Mouse (Mus musculus) thymus, postnatal 36 days (tissue): ENCODE measurements around the gene Pde4dip.

Experiments
- DNase-seq, 2 experiments: peaks; one replicate each; pipeline ENCODE4 v3.0.0; 2022; ENCODE audit warnings: mixed read lengths in 2 of 2

Gene Pde4dip

DNA sequence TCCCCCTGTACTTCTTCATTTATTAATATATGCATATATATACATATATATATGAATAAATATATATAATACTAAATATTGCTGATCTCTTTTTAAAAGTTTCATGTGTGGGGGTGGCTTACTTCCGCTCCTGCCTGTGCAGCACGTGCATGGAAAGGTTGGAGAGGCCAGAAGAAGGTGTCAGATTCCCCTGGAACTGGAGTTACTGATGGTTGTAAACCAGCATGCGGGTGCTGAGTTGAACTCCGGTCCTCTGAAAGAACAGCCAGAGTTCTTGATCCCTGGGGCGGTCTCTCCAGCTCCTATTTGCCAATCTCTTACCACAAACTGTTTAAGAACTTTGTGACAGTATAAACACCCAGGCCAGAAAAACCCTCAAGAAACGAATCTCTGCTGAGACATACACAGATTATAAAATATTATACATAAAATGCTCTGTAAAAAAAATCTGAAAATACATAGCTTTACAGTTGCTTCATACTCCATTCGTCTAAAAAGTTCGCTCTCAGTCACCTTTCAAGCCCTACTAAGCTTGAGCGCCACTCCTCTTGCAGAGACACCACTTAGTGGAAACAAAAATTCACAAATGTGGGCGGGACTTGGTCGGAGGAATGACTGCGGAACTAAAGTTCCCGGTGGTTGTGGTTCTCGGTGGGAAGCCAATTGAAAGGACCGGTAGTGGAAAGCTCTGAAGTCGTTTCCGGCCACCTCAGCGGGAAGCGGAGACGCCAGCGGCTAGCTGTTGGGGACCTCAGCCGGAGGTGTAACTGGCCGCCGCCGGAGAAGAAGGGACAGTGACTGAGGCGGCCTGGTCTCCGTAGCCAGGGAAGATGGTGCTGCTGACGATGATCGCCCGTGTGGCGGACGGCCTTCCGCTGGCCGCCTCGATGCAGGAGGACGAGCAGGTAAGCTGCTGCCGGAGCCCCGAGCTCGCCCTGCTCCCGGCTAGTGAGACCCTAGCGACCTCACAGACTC, 12.3 kb upstream of the Pde4dip start, which contains the start of gene Sec22b:
Gene Sec22b (plus strand): TSS at position 675 of the 975 bp plus-strand sequence.
- peak; percentile 84 to 87 for DNase-seq

- DNase-seq: no peak
Observed at GRCm38 (mm10) chr3:97898381-97898780, 9.9 kb upstream of the Pde4dip start.

DNA sequence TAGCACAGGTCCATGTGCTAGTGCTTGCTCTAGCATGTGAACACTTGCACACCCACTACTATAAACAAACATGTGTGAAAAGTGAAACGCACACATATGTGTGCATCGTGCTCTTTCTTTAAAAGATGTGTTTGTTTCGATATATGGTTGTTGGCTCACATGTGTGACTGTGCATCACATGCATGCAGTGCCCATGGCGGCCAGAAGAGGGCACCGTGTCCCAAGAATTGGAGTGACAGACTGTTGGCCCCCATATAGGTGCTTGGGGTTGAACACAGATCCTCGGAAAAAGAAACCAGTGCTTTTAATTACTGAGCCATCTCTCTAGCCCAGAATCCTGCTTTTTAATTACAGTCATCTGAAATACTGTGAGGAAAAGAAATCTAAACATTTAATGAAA, 6.2 kb upstream of the Pde4dip start:
- peak; percentile 43 to 55 for DNase-seq

DNA sequence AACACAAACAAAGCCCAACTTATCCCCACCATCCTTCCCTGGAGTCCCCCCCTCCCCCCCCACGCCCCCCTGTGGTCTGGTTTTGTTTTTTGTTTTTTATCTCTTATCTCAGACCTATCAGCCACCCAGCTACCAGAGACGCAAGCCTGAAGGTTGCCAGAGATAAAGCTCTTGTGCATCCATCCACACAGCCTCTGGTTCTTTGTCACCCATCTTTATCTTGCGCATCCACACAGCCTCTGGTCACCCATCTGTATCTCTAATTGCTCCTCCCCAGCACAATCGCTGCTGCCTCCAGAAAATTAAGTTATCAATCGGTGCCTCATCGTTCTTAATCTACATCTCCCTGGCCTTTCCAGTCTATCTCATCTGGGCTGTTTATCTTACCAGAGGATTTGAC, 1.7 kb upstream of the Pde4dip start:
- DNase-seq: no peak

DNA sequence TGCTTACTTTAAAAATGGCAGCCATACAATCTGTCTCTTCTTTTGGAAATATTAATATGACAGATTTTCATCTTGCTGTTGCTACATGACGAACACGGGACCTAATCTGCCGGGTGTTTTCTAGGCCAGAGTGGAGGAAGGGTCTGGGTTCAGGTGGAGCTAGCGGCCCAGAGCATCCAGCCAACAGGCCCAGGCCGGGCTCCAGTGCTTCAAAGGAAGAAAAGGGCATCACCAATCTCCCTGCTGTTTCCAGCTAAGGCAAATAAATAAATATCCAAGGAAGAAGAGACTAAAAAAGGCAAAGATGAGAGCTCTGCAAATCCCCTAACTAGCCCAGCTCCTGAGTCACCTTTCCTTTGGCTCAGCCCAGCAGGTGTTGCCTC, 731 bp downstream of the Pde4dip start:
- no peak for DNase-seq

DNA sequence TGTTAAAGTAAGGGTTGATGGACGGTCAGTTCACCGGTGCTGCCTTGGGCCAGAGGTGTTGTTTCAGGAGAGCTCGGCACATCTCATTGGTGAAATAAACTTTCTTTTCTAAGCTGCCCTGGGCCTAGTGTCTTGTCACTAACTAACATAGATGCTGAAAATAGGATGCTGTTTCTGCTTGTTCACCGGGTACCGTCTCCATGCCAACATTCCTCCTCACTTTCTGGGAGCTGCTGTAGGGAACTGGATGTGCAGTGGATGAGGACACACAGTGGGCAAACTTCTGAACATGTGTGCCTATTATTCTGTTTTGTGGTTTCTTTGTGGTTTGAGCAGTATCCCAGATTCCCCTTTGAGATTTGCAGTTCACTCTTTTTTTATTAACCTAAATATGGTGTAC, 6.9 kb downstream of the Pde4dip start:
- no peak for DNase-seq

- DNase-seq: peak; percentile 53 to 62
Observed at GRCm38 (mm10) chr3:97879222-97879621, 9.3 kb downstream of the Pde4dip start.

- no peak for DNase-seq
Observed at GRCm38 (mm10) chr3:97876259-97876658, 12.2 kb downstream of the Pde4dip start.

- DNase-seq: no peak
Observed at GRCm38 (mm10) chr3:97874777-97875176, 13.7 kb downstream of the Pde4dip start.

- no peak for DNase-seq
Observed at GRCm38 (mm10) chr3:97869730-97870129, 18.8 kb downstream of the Pde4dip start.

GRCm38 (mm10) chr3:97868733-97869132, 19.8 kb downstream of the Pde4dip start:
- no peak for DNase-seq

DNA sequence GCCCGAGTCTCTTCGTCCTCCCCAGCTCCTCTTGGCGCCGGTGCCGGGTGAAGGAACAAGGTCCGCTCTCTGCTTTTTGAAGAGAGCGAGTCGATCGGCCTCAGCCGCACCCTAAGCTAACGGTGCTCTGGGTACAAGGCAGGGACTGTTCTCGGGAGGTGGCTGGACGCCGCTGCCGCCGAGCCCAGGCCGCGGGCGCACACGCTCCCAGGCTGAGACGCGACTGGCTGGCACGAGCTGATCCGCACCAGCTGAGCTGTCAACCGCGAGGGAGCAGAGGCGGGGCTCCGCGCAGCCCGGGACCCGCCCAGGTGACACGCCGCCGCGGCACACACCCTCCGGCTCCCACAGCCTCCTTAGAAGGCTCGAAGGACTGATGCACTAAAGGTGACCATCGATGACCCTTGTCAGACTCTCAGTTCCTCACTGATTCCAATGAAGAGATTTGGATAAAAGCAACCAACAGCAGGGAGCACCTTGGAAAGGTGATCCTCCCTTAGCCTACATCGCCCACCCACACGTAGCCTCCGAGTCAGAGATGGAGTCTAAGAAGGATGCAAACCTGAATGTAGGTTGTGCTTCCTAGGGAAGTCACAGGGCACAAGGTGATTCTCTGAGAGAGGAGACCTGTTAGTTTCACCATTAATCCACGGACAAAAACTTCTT, 20.4 kb downstream of the Pde4dip start:
- DNase-seq: peak; percentile 54 to 57

GRCm38 (mm10) chr3:97867221-97868023, 21.1 kb downstream of the Pde4dip start:
- no peak for DNase-seq

GRCm38 (mm10) chr3:97866696-97867095, 21.8 kb downstream of the Pde4dip start:
- no peak for DNase-seq

DNA sequence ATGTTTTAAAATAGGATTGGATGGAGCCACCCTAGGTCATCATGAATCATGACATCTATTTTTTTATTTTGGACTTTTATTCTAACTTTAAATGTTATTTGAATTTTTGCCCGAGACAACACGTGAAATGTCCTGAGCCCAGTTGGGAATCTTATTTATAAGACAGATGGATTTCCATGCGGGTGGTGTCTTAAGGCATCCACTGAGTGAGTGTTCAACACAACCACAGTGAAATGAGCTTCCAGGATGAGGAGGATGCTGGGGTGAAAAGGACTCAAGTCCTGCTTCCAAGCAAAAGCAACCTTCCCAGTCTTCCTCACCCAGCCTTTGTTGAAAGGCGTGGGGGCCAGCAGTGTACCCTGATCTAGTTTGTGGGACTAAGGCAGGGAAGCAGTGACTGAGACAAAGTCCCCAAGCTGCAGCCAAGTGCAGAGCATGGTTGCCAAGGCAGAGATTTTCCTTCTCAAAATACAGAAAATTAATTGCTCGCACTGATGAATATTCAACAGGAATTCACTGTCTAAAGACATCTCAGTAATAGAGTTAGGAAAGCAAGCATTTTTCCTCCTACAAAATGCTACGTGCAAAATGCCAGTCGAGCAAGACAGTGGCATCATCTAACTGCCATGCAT, 27.6 kb downstream of the Pde4dip start:
- DNase-seq: no peak

- no peak for DNase-seq
Observed at GRCm38 (mm10) chr3:97859400-97859799, 29.1 kb downstream of the Pde4dip start.

DNA sequence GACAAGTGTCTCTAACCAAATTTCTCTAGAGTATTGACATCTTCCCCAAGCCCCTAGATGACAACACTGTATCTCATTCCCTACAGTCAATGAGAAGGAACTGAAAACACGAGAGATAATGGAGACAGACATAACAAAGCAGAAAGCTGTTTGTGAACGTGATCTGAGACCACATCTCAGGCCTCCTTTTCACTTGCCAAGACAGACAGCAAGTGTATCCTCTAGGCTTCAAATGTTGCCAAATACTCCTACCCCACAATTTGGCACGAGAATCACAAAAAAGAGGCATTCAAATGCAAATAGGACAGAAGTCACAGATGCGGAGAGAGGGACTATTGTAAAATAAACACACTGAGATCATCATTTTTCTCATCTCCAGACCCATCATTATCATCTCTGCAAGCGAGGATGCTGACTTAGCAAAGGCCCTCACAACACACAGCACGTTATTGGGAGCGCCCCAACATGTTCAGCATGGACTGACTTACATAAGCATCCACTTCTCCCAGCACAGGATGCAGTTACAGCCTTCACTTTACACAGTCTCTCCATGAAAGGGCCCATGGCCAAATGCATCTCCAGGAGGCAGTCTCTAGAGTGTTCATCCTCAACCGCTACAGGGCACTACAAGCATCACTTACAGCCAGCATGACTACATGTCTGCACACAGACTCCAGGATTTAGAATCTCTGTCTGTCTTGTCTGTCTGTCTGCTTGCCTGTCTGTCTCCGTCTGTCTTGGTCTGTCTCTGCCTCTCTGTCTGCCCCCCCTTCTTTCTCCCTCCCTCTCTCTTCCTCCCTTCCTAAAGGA, 33.7 kb downstream of the Pde4dip start:
- no peak for DNase-seq

GRCm38 (mm10) chr3:97851803-97852202, 36.7 kb downstream of the Pde4dip start:
- DNase-seq: no peak

DNA sequence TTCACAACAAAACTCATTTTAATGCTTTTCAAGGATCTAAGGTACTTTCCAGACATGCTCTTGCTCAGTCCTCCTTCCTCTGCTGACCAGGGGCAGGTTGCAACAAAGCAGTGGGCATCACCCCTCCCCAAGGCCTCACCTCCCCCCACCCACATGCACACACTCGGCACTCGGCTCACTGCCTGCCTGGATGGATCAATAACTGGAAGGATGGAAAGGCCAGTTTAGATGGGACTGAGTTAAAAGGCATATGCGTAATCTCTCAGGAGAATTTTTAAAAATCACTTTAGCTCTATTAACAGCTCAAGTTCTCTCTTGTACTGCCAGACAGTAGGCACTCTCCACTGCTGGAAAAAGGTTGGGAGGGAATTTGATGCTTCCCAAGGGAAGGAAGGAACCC, 40.9 kb downstream of the Pde4dip start:
- no peak for DNase-seq

GRCm38 (mm10) chr3:97846448-97846847, 42.1 kb downstream of the Pde4dip start:
- no peak for DNase-seq

- no peak for DNase-seq
Observed at GRCm38 (mm10) chr3:97844821-97845201, 43.7 kb downstream of the Pde4dip start.
